Mouse (Mus musculus): ENCODE results near the gene Fcgr2b. TPM values are rescaled to one million over a fixed set of nuclear protein-coding genes. Genes with fewer than 3 reads are reported as not detected.
"Not testable (repeated sequence)": the region's sequence is repeated elsewhere in the genome, so short reads cannot be mapped to it uniquely, and the experiment has no call there.

The Fcgr2b gene
- total RNA-seq, 2 experiments from 2014 or later = 3.4 to 3.6 TPM

- DNase-seq (ENCODE audit: extremely low spot score in 1 of 2, low spot score in 1 of 2) = no peak
Measured at GRCm38 (mm10) chr1:170978601-170979000, 2.3 kb upstream of the Fcgr2b start.

- DNase-seq (ENCODE audit: extremely low spot score in 1 of 2, low spot score in 1 of 2) = no peak
Measured at GRCm38 (mm10) chr1:170975751-170976161, 591 bp downstream of the Fcgr2b start.

GRCm38 (mm10) chr1:170975350-170975749, 997 bp downstream of the Fcgr2b start:
- DNase-seq (ENCODE audit: extremely low spot score in 1 of 2, low spot score in 1 of 2) = not testable (repeated sequence)

GRCm38 (mm10) chr1:170974736-170975135, 1.6 kb downstream of the Fcgr2b start:
- no peak for DNase-seq (ENCODE audit: extremely low spot score in 1 of 2, low spot score in 1 of 2)

- no peak for DNase-seq (ENCODE audit: extremely low spot score in 1 of 2, low spot score in 1 of 2)
Measured at GRCm38 (mm10) chr1:170974171-170974570, 2.2 kb downstream of the Fcgr2b start.

GRCm38 (mm10) chr1:170972936-170973335, 3.4 kb downstream of the Fcgr2b start:
- DNase-seq (ENCODE audit: extremely low spot score in 1 of 2, low spot score in 1 of 2) = no peak

GRCm38 (mm10) chr1:170972494-170972893, 3.9 kb downstream of the Fcgr2b start:
- no peak for DNase-seq (ENCODE audit: extremely low spot score in 1 of 2, low spot score in 1 of 2)

- DNase-seq (ENCODE audit: extremely low spot score in 1 of 2, low spot score in 1 of 2) = no peak
Measured at GRCm38 (mm10) chr1:170968576-170968975, 7.8 kb downstream of the Fcgr2b start.

GRCm38 (mm10) chr1:170967581-170967980, 8.8 kb downstream of the Fcgr2b start:
- no peak for DNase-seq (ENCODE audit: extremely low spot score in 1 of 2, low spot score in 1 of 2)

GRCm38 (mm10) chr1:170963087-170963486, 13.3 kb downstream of the Fcgr2b start:
- DNase-seq (ENCODE audit: extremely low spot score in 1 of 2, low spot score in 1 of 2) = no peak

GRCm38 (mm10) chr1:170962301-170962700, 14.0 kb downstream of the Fcgr2b start:
- DNase-seq (ENCODE audit: extremely low spot score in 1 of 2, low spot score in 1 of 2) = no peak

- no peak for DNase-seq (ENCODE audit: extremely low spot score in 1 of 2, low spot score in 1 of 2)
Measured at GRCm38 (mm10) chr1:170961101-170961500, 15.2 kb downstream of the Fcgr2b start.

GRCm38 (mm10) chr1:170959791-170960190, 16.6 kb downstream of the Fcgr2b start:
- no peak for DNase-seq (ENCODE audit: extremely low spot score in 1 of 2, low spot score in 1 of 2)

- DNase-seq (ENCODE audit: extremely low spot score in 1 of 2, low spot score in 1 of 2) = no peak
Measured at GRCm38 (mm10) chr1:170958225-170958624, 18.1 kb downstream of the Fcgr2b start.

GRCm38 (mm10) chr1:170953192-170953591, 23.2 kb downstream of the Fcgr2b start:
- no peak for DNase-seq (ENCODE audit: extremely low spot score in 1 of 2, low spot score in 1 of 2)

- no peak for DNase-seq (ENCODE audit: extremely low spot score in 1 of 2, low spot score in 1 of 2)
Measured at GRCm38 (mm10) chr1:170950772-170951171, 25.6 kb downstream of the Fcgr2b start.

- DNase-seq (ENCODE audit: extremely low spot score in 1 of 2, low spot score in 1 of 2) = not testable (repeated sequence)
Measured at GRCm38 (mm10) chr1:170944908-170945307, 31.4 kb downstream of the Fcgr2b start.

GRCm38 (mm10) chr1:170944151-170944550, 32.2 kb downstream of the Fcgr2b start:
- not testable (repeated sequence) for DNase-seq (ENCODE audit: extremely low spot score in 1 of 2, low spot score in 1 of 2)

- DNase-seq (ENCODE audit: extremely low spot score in 1 of 2, low spot score in 1 of 2) = no peak
Measured at GRCm38 (mm10) chr1:170939255-170939654, 37.1 kb downstream of the Fcgr2b start.

- DNase-seq (ENCODE audit: extremely low spot score in 1 of 2, low spot score in 1 of 2) = no peak
Measured at GRCm38 (mm10) chr1:170934383-170934782, 42.0 kb downstream of the Fcgr2b start.

- DNase-seq (ENCODE audit: extremely low spot score in 1 of 2, low spot score in 1 of 2) = no peak
Measured at GRCm38 (mm10) chr1:170933940-170934339, 42.4 kb downstream of the Fcgr2b start.

GRCm38 (mm10) chr1:170933386-170933920, 42.9 kb downstream of the Fcgr2b start:
- no peak for DNase-seq (ENCODE audit: extremely low spot score in 1 of 2, low spot score in 1 of 2)

- no peak for DNase-seq (ENCODE audit: extremely low spot score in 1 of 2, low spot score in 1 of 2)
Measured at GRCm38 (mm10) chr1:170932043-170932442, 44.3 kb downstream of the Fcgr2b start.
